ENCODE assay signal across 18 mouse cellular contexts in the genomic region with DNA sequence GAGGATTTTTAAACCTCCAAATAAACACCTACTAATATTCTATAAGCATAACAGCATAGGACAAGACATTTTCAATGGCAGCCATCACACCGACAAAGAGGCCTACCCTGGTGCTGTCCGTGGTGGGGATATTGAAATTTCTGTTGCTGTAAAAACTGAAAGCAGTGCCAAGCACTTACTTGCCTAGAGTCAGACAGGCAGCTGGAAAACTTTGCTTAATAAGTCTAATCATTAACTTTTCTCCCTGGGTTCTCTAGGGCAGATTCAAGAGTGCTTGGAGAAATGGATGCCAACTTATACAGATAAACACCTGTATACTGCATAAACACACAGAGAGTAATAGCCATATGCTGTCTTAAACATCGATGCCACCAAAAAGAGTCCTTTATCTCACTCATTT.
"Had no signal": no experiment of that assay in that cellular context is flagged by ENCODE, and none has a peak within 500 bp of the region (broad histone marks: within the 10 kb centered on the region; RNA-seq: fewer than 3 reads in every experiment).

No protein-coding gene starts in this region.

- DNase-seq: lung, embryonic 14.5 days; lung, postnatal 10 days; lung, postnatal 4 days; midbrain, embryonic 14.5 days; retina, postnatal 1 day; right cerebral cortex, adult 18-20 months; right cerebral cortex, postnatal 25 days; right cerebral cortex, postnatal 4 days; spleen, adult 18-20 months; thymus, adult 18-20 months; thymus, postnatal 14 days; thymus, postnatal 36 days had no signal

- H3K9ac ChIP-seq: lung, embryonic 14.5 days; midbrain, embryonic 12.5 days; neural tube, embryonic 13.5 days; neural tube, embryonic 15.5 days had no signal

- ATAC-seq: midbrain, embryonic 16.5 days had no signal

- H3K4me3 ChIP-seq: midbrain, embryonic 10.5 days; midbrain, embryonic 12.5 days; myocyte; neural tube, embryonic 13.5 days; neural tube, embryonic 15.5 days had no signal

- H3K36me3 ChIP-seq: midbrain, embryonic 10.5 days; midbrain, embryonic 12.5 days; neural tube, embryonic 13.5 days; neural tube, embryonic 15.5 days had no signal

- H3K27ac ChIP-seq: midbrain, embryonic 10.5 days; midbrain, embryonic 12.5 days; neural tube, embryonic 13.5 days; neural tube, embryonic 15.5 days had no signal

- H3K4me1 ChIP-seq: midbrain, embryonic 10.5 days; midbrain, embryonic 12.5 days; neural tube, embryonic 13.5 days; neural tube, embryonic 15.5 days had no signal

- H3K9me3 ChIP-seq: midbrain, embryonic 10.5 days; midbrain, embryonic 12.5 days; neural tube, embryonic 13.5 days; neural tube, embryonic 15.5 days had no signal

- H3K4me2 ChIP-seq: lung, embryonic 14.5 days; midbrain, embryonic 12.5 days; neural tube, embryonic 13.5 days; neural tube, embryonic 15.5 days had no signal

- H3K27me3 ChIP-seq: midbrain, embryonic 12.5 days; neural tube, embryonic 13.5 days; neural tube, embryonic 15.5 days had no signal
